Mouse (Mus musculus) R1 (cell line): ENCODE measurements at regions not wholly inside any gene's neighbourhood (a gene's known extent, or its start where the extent isn't known, plus 50 kb on each side); places are given as distances from the start of the nearest gene placed in this dataset.
"Not testable (repeated sequence)": the region's sequence is repeated elsewhere in the genome, so short reads cannot be mapped to it uniquely, and the experiment has no call there.

Experiments
- DNase-seq: peaks from one replicate; pipeline ENCODE4 v3.0.0-alpha.2; 2018; ENCODE audit warnings: low read depth, low spot score

DNA sequence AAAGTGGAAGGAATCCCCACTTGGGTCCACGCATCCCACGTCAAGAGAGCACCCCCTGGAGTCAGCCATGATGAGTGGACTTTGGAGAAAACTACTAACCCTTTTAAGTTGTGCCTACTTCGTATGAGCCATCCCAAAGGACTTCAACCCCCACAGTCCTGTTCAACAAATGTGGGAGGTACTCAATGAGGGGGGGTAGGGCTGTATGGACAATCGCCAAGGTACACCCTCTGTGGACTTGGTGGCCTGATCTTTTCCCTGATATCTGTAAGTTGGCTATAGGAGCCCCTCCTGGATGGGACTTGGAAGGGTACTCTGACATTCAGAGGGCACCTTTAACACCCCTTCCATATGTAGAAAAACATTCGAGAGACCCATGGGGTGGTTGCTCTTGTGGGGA lies 256.5 kb upstream of the Olfr161 start:
- DNase-seq: not testable (repeated sequence)

DNA sequence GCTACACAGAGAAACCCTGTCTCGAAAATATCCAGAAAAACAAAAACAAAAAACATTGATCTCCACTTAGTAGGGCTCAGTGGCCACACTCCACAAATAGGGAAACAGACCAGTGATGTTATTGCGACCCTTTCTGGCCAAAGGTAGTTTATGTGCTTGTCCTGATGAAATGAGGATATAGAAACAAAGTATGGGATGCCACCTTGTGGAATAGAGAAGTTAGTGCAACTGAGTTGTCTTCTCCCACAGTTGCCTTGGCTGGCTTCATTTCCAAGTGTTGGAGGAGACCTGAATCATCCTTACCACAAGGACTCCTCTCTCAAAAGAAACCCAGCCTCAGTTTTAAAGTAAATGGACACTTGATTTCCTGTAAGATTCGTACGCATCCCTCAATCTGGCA lies 247.5 kb upstream of the Olfr161 start:
- peak; percentile 67 for DNase-seq

DNA sequence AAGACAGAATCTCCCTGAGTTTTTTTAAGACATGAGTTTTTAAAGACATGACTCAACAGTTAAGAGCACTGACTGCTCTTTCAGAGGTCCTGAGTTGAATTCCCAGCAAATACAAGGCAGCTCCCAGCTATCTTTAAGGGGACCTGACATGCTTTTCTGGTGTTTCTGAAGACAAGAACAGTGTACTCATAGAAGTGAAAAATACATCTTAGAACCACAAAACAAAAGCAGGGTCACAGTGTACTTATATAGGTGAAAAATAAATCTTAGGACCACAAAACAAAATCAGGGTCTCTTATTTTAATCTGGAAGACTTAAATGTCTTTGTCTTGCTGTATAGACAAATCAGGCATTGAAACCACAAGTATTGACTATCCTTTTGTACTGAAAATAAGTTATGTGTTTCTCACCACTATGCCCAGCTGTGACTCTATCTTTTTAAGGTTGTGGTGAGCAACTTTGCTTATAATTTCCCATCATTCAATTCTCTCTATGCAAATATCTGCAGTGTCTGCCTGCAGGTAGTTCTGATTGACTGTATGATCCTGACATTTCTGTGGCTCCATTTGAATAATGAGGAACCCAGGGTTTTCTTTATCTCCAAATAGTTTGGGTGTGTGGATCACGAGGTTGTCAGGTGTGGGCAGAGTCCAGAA lies 246.0 kb upstream of the Olfr161 start:
- peak; percentile 6 for DNase-seq

DNA sequence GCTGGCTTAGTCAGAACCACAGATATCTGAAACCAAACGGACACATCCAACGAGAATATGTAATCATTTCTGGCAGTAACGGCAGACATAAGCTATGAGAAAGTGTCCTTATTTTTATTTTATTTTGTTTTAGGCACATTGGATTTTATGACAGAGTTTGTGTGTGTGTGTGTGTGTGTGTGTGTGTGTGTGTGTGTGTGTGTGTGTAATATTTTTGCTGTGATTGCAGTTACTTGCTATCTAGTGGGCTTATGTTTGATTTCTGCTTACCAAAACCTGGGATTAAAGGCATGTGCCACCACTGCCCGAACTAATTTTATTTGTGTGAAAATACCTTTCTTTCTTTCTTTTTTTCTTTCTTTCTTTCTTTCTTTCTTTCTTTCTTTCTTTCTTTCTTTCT lies 241.5 kb upstream of the Olfr161 start:
- DNase-seq: not testable (repeated sequence)

DNA sequence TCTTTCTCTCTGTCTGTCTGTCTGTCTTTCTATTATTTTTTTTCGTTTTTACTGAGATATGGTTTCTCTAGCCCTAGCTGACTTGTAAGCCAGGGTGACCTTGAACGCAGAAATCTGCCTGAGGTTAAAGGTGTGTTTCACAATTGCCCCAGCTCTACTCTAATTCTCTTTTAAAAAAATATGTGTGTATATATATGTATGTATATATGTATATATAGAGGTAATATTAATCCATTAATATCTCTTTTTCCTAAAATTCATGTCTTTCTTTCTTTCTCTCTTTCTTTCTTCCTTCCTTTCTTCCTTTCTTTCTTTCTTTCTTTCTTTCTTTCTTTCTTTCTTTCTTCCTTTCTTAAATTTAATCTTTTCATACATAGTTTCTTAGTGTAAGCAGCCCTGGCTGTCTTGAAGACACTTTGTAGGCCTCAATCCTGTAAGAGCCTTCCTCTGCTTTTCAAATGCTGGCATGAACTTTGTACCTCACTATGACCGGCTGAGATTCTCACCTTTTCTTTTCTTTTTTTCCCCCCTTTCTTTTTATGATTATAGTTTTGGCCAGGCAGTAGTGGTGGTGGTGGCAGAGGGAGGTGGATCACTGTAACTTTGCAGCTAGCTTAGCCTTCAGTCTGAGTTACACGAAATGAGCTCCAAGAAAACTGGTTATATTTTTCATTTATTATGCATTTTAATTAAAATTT lies 240.8 kb upstream of the Olfr161 start:
- peak; percentile 8 for DNase-seq

DNA sequence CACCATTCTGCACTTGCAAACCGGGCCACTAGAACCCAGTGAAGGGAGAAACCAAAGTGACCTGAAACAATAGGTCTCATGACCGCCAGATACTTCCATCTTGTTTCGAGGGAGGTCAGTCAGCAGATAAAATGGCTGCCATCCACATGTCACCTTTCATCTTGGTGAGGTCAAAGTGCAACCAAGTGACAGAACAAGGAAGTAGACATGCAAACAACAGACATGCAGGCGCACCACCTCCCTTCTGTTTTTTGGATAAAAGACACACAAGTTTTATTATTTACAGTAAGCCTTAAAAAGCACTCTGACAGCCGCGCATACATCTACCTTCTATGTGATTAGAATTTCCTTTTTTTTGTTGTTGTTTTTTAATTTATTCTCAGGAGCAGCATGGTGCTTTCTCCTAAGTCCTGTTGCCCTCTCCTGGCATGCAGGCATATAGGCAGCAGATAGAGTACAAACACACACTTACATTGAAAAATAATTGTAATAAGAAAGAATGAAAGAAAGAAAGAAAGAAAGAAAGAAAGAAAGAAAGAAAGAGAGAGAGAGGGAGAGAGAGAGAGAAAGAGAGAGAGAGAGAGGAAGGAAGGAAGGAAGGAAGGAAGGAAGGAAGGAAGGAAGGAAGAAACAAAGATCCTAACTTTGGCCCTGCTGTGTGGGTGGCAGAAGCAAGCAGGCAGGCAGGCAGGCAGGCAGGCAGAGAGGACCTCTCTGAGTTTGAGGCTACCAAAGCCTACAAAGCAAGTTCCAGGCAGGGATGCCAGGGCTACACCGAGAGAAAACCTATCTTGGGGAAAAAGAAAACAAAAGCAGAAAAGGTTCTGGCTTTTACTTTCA lies 240.0 kb upstream of the Olfr161 start:
- peak; percentile 87 for DNase-seq

DNA sequence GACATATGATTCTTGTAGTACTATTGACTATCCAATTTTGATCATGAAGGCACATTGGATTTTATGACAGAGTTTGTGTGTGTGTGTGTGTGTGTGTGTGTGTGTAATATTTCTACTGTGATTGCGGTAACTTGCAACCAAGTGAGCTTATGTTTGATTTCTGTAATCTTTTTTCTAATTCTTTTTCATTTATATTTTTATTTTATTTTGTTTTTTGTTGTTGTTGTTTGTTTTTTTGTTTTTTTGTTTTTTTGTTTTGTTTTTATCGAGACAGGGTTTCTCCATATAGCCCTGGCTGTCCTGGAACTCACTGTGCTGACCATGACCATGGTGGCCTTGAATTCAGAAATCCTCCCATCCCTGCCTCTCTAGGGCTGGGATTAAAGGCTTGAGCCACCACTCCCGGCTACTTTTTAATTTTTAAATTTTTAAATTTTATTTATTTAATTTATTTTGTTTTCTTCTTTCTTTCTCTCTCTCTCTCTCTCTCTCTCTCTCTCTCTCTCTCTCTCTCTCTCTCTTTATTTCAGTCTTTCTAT lies 239.3 kb upstream of the Olfr161 start:
- not testable (repeated sequence) for DNase-seq
